Mouse (Mus musculus): Measurements from ENCODE around the gene Hist1h3b.
A peak's percentile ranks its signal among the peaks of the same experiment; 100 is the strongest.

Gene Hist1h3b

GRCm38 (mm10) chr13:23739069-23739921, 12.8 kb upstream of the Hist1h3b start:
- DNase-seq = peak; percentile 80 to 87

DNA sequence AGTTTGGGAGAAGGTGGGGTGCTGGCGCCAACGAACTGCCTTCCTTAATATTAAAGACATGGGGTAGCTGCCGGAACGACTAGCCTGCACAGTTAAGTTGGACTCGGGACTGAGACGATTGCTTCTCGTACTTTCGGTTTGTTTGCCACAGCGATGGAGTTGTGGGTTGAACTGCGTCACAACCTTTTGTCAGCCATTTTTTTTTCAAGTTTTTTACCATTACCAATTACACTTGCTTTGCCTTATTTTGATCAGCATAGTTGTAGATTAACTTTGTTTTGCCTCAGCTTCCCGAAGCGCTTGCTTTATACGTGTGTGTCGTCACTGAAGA, 12.2 kb upstream of the Hist1h3b start:
- no peak for DNase-seq

DNA sequence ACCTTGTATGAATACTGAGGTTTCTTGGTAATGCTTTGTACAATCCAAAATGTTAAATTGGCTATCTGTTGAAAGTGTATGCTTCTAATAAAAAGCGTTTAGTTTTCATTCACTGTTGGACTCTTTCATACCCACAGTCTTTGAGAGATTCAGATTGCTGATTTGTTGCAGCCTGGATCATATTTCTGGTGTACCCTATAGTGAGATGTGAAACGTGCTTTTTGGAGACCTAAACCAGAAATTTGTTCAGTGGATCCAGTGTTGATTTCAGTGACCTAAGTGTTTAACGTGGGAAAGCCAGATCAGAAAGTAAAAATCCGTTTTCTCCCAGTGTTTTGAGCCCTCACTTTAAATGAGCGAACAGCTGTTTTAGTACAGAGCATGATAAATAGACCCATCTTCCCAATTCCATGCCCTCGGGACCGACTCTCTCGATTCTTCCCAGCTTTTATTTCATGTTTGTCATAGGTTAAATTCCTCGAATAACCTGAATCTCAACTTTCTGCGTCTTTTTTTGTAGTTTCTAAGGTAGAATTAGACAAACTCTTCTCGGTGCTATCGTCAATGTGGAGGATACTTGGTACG, 11.7 kb upstream of the Hist1h3b start:
- no peak for DNase-seq

GRCm38 (mm10) chr13:23740910-23741309, 11.2 kb upstream of the Hist1h3b start:
- no peak for DNase-seq

DNA sequence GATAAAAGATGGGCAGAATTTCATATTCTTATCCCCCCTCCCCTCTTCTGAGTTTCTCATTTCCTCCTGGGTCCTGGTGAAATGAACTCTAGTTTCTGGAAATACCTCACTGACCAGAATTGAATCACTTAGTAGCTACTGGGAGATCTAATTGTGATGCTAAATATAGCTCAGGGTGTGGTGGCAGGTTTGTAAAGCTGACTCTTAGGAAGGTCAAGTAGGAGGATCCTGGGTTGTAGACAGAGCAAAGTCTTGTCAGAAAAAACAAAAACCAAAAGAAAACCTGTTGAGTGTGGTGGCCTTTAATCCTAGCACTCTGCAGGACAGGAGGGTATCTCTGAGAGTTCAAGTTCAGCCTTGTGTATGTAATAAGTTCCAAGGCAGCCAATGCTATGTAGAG, 10.1 kb upstream of the Hist1h3b start:
- DNase-seq = no peak

- DNase-seq = no peak
These were observed 8.9 kb upstream of the Hist1h3b start for GRCm38 (mm10) chr13:23743215-23743614.

- no peak for DNase-seq
These were observed 8.1 kb upstream of the Hist1h3b start for GRCm38 (mm10) chr13:23743963-23744362.

DNA sequence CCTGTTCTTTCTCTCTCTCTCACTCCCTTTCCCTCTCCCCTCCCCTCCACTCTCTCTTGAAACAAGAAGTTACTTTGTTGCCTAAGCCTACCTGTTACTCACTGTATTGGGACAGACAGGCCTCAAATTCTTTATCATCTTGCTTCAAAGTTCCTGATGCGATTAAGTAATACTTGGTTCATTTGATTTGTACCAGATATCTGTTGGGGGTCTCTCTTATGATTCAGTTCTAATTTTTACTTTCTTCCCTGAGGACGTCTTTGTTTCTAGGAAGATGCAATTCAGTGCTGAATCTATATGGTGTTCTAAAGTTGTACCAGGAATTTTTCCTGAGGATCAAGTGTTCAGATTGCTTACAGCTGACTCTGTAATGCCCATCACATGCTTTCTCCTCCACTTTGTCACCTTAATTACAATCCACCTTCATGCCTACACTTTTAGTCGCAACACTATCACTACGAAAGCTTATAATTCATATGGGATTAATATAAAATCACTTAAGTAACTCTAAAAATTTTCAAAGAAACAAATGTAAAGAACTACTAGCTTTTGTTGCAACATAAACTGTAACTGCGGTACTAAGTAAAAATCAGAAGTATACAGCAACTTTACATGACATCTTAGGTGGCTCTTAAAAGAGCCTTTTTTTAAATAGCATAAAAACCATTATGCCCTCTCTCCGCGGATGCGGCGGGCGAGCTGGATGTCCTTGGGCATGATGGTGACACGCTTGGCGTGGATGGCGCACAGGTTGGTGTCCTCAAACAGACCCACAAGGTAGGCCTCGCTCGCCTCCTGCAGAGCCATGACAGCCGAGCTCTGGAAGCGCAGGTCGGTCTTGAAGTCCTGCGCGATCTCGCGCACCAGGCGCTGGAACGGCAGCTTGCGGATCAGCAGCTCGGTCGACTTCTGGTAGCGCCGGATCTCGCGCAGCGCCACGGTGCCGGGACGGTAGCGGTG, 7.4 kb upstream of the Hist1h3b start:
- DNase-seq = no peak

- peak; percentile 84 to 89 for DNase-seq
These were observed 6.5 kb upstream of the Hist1h3b start, which contains the start of gene Hist1h3c for GRCm38 (mm10) chr13:23745381-23746161. Hist1h3c (minus strand) TSS chr13:23745602.

- DNase-seq = peak; percentile 71 to 83
These were observed 5.6 kb upstream of the Hist1h3b start, which contains the start of gene Hist1h2bb for GRCm38 (mm10) chr13:23746201-23747080. Hist1h2bb (plus strand) TSS chr13:23746734.

GRCm38 (mm10) chr13:23747081-23747891, 4.8 kb upstream of the Hist1h3b start:
- DNase-seq = peak in 1 of 2 experiments; percentile 17

GRCm38 (mm10) chr13:23747892-23748288, 4.2 kb upstream of the Hist1h3b start:
- no peak for DNase-seq

DNA sequence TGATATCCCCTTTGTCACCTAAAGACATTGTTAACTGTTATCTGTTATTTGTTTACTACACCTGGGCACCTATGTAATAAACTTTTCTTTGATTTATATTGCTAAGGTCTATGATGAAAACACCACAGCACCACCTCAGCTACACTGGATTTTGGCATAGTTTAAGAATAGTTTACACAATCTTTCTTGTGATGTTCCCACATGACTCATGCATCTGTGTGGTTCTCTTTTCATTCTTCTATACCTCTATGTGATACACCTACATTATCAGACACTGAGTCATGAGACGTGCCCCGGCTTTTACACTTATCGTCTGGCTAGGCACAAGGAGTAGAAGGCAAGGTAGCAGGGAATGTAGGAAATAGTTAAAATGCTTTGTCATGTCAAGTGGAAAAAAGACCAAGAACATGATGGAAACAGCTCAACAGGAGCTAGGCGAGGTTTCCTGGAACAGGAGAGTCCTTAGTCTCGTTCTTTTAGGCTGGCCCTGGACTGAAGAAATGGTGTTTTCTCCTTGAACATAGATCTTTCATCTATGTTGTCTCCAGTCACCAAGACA, 2.4 kb upstream of the Hist1h3b start:
- DNase-seq = no peak

DNA sequence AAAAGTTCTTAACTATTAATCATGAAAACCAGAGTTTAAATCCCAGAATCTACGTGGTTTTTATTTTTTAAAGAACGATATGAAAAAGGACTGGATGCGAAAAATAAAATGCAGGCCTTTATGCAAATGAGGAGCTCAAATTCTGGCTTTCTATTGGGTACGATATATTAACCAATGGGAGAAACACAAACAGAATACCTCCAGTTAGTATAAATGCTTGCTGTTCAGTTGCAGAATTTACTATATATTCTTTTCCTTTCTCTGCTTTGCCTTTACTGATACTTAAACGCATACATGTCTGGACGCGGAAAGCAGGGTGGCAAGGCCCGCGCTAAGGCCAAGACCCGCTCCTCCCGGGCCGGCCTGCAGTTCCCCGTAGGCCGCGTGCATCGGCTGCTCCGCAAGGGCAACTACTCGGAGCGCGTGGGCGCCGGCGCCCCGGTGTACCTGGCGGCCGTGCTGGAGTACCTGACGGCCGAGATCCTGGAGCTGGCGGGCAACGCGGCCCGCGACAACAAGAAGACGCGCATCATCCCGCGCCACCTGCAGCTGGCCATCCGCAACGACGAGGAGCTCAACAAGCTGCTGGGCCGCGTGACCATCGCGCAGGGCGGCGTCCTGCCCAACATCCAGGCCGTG, 1.1 kb upstream of the Hist1h3b start, which contains the start of gene Hist1h2ab:
TSS of gene Hist1h2ab (plus strand) at position 288 of the 639 bp plus-strand sequence.
- DNase-seq = peak; percentile 53 to 68

DNA sequence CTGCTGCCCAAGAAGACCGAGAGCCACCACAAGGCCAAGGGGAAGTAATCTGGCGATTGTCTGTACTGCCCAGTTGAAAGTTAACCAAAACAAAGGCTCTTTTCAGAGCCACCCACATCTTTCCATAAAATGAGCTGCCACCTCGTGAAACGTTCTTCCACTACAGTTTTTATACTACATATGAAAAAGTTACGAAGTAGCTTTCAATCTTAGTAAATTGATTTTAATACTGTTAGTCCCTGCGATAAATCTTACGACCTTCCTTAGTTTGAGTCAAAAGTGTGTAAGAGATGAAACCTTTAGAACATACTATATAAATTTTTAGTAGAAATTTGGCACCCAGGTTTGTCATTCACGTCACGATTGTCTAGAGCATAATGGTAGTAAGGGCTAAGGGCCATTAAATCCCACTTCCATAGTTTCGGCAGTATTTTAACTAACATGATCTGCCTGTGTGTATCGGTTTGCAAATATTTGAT, 550 bp upstream of the Hist1h3b start:
- no peak for DNase-seq

DNA sequence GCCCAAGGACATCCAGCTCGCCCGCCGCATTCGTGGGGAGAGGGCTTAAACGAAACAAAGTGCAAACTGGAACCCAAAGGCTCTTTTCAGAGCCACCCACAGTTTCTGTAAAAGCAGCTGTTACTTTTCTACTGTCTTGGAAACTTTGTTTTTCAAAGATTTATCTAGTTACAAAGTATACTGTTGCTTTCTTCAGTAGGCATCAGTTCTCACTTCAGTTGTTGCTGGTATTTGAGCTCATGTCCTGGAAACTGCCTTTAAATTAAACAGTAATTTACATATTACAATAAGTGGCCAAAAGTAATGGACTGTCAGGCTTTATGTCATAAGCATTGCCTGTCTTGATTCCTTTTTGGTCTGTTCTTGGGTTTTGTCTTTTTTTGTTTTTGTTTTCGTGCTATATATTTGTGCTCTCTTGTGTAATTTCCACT, 690 bp downstream of the Hist1h3b start:
- no peak for DNase-seq

GRCm38 (mm10) chr13:23753314-23754078, 1.4 kb downstream of the Hist1h3b start:
- DNase-seq = no peak

DNA sequence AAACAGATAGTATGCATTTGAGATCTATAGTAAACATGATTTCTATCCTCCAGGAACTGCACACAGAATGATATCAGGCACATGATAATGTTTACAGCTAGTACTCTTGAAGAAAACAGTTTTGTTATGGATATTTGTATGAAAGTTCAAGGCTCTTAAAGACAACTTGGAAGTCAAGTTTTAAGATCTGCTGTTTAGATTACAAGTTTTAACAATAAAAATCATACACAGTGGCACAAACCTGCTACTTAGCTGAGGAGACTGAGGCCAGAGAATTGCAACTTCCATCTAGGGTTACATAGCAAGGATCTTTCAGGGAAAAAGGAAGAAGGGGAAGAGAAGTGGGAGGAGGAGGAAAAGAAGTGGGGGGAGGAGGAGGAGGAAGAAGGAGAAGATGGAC, 2.9 kb downstream of the Hist1h3b start:
- DNase-seq = no peak

Data from cerebellum, postnatal 25 days (tissue).